Mouse (Mus musculus) E14TG2a.4 (cell line): ENCODE measurements around the gene Atp6v0a4.

ENCODE experiments used
- CTCF ChIP-seq: conservative IDR thresholded peaks from 2 replicates; pipeline ENCODE4 v1.5.1; 2014; ENCODE audit warnings: low read length
- NANOG ChIP-seq: IDR thresholded peaks from 2 replicates; pipeline ENCODE4 v1.6.1; 2014; ENCODE audit warnings: borderline replicate concordance, low read length, mixed read lengths
- POU5F1 ChIP-seq: IDR thresholded peaks from 2 replicates; pipeline ENCODE4 v1.6.1; 2014; ENCODE audit warnings: low read length, borderline replicate concordance

DNA sequence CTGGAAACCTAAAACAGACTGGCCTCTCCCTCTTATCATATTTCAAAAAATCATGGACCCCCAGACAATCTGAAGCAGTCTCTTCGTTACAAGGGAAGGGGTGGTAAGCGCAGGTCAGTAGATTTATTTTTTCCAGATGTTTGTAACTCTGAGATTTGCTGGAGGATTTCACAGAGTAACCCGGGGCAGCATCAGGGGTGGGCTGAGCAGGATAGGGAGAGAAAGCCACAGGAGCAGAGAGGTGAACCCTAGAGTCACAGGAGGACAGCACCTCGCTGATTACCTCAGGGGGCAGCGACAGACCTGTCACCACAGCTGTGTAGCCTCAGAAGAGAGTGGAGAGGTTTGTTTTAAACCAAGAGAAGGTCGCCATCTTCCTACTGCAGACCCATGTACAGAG, 41.0 kb upstream of the Atp6v0a4 start:
- no peak for TF ChIP-seq CTCF
- TF ChIP-seq POU5F1: no peak
- no peak for TF ChIP-seq NANOG
